Mouse (Mus musculus) heart, postnatal 0 days (tissue): ENCODE data around the gene Acot7.

Experiments used
- CTCF ChIP-seq: IDR thresholded peaks from 2 replicates; pipeline ENCODE4 v1.5.1; 2016; ENCODE audit warnings: antibody characterized with exemption, control low read depth, low read depth
- EP300 ChIP-seq: IDR thresholded peaks from 2 replicates; pipeline ENCODE4 v1.6.1; 2016; ENCODE audit warnings: antibody characterized with exemption, low read depth

DNA sequence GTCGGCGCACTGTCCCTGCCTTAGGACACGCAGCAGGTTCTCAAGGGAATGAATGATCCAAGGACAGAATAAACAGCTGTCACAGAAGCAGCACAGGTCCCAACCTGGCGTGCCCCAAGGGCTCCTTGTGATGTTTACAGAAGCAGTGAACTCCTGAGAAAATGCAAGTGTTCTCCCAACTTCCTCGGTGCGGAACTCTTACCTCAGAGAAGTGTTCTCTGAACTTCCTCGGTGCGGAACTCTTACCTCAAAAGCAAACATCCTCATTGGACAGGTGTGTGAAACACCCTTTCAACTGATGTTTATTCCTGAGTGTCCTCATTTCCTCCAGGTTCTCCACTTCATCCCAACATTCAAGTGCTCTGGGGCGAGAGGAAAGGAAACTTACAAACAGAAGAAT, 4.0 kb upstream of the Acot7 start:
- no peak for TF ChIP-seq CTCF
- no peak for TF ChIP-seq EP300
